Mouse (Mus musculus) limb, embryonic 11.5 days (tissue): ENCODE measurements around the gene Ppp1r14b. TPM values are rescaled to one million over a fixed set of nuclear protein-coding genes. Genes with fewer than 3 reads are reported as not detected.
"Not testable (repeated sequence)": the region's sequence is repeated elsewhere in the genome, so short reads cannot be mapped to it uniquely, and the experiment has no call there.

ENCODE experiments used
- ATAC-seq: fragments of 200-750 bp; cut with Nextera tagmentation; 2 replicates; pipeline ENCODE4 v1.8.0; 2017; ENCODE audit warnings: low read depth; ENCODE audit not compliant: insufficient number of reproducible peaks, low FRiP score, low TSS enrichment
- DNase-seq: peaks from one replicate; pipeline ENCODE4 v3.0.0-alpha.2; 2015; ENCODE audit warnings: low spot score
- H3K27ac ChIP-seq: fragments of 300-500 bp; sonication (generic); replicated peaks from 2 replicates; pipeline ENCODE4 v1.5.1; 2014; ENCODE audit warnings: low read depth, mild to moderate bottlenecking, low read length
- H3K27me3 ChIP-seq: fragments of 300-500 bp; sonication (generic); 2 replicates; pipeline ENCODE4 v1.6.1; 2014; ENCODE audit warnings: mild to moderate bottlenecking, low read length, mixed read lengths; ENCODE audit not compliant: control insufficient read depth, insufficient read depth
- H3K36me3 ChIP-seq: fragments of 300-500 bp; sonication (generic); 2 replicates; pipeline ENCODE4 v1.6.1; 2014; ENCODE audit warnings: mild to moderate bottlenecking, low read length, moderate library complexity, mixed read lengths; ENCODE audit not compliant: control insufficient read depth, insufficient read depth
- H3K4me1 ChIP-seq: fragments of 300-500 bp; sonication (generic); 2 replicates; pipeline ENCODE4 v1.6.1; 2014; ENCODE audit warnings: low read length, mixed read lengths; ENCODE audit not compliant: control insufficient read depth, insufficient read depth
- H3K4me2 ChIP-seq: fragments of 300-500 bp; sonication (generic); 2 replicates; pipeline ENCODE4 v1.6.1; 2014; ENCODE audit warnings: low read depth, mild to moderate bottlenecking, moderate library complexity; ENCODE audit not compliant: severe bottlenecking
- H3K4me3 ChIP-seq: fragments of 300-500 bp; sonication (generic); 2 replicates; pipeline ENCODE4 v1.5.1; 2014; ENCODE audit warnings: low read depth, low read length
- H3K9ac ChIP-seq: fragments of 300-500 bp; sonication (generic); 2 replicates; pipeline ENCODE4 v1.6.1; 2014; ENCODE audit warnings: mild to moderate bottlenecking, low read length
- H3K9me3 ChIP-seq: fragments of 300-500 bp; sonication (generic); 2 replicates; pipeline ENCODE4 v1.6.1; 2016; ENCODE audit warnings: low read length; ENCODE audit not compliant: control insufficient read depth
- WGBS: fragments of 180-500 bp; shearing (Covaris S2); extraction: QIAGEN DNeasy Blood & Tissue Kit; methylation state at CpG from one replicate; pipeline ENCODE4 v1.1.7; 2014; 5-methylcytosine and 5-hydroxymethylcytosine counted together
- polyA plus RNA-seq: library from polyadenylated mRNA; unstranded; fragments of >200 nt; fragmentation: Nextera tagmentation; extraction: Ambion mirVana; gene quantifications from 2 replicates; pipeline ENCODE4 v1.2.1, GENCODE M21; 2014

Ppp1r14b gene
- polyA plus RNA-seq, 1 experiment from 2014 or later, result 282 TPM

DNA sequence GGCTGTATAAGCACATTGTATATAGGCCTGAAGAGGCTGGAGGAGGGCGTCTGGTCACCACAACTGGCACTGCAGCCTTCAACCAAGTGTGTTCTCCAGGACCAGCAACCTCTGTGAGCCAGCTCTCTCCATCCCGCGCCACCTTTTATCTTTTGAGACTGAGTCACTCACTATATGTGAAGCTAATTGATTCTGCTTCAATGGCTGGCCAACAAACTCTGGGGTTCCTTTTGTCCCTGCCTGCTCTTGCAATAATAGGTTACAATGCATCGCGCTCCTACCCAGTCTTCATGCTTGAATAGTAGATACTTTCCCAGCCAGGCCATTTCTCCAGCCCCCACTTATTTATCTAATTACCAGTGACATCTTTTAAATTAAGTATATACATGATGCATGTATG is 8.9 kb downstream of the Ppp1r14b start:
- Histone ChIP-seq H3K4me1 (peaks cover 19% of the 10 kb centered on the region), H3K9me3 (no peaks in the 10 kb centered on the region), H3K27ac (no peak overlapping the region), H3K9ac (no peak overlapping the region), H3K36me3 (peaks cover 12% of the 10 kb centered on the region), H3K27me3 (no peaks in the 10 kb centered on the region), H3K4me2 (no peak overlapping the region), H3K4me3 (no peak overlapping the region)
- WGBS, result 91% methylated on average over 5 of the region's 5 CpGs
- DNase-seq (no peak), ATAC-seq (no peak)

DNA sequence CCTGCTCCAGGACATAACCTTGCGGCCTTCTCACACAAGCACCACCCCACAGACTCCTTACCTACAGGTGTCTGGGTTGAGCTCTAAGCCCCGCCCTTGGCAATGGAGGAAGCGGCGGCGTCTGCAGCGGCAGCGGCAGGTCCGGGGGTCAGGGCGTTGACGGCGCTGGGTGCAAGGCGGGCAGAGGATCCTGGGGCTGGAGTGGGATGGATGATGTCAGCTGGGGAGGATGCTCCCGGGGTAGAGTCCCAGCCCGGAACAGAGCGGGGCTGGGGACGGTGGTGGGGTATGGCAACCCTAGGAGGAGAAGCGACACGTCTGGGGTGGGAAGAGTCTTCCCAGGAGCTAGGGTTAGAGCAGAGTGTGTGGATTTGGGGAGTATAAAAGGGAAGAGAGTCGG is 10.5 kb downstream of the Ppp1r14b start:
- Histone ChIP-seq H3K9ac (no peak overlapping the region), H3K27me3 (no peaks in the 10 kb centered on the region), H3K4me1 (peaks cover 15% of the 10 kb centered on the region), H3K4me2 (no peak overlapping the region), H3K27ac (no peak overlapping the region), H3K4me3 (peak overlapping the region; percentile 5; the same call in 1 of the 2 replicates), H3K36me3 (peaks cover 12% of the 10 kb centered on the region), H3K9me3 (no peaks in the 10 kb centered on the region)
- no peak for DNase-seq
- 78% methylated on average over 19 of the region's 19 CpGs for WGBS
- no peak for ATAC-seq

DNA sequence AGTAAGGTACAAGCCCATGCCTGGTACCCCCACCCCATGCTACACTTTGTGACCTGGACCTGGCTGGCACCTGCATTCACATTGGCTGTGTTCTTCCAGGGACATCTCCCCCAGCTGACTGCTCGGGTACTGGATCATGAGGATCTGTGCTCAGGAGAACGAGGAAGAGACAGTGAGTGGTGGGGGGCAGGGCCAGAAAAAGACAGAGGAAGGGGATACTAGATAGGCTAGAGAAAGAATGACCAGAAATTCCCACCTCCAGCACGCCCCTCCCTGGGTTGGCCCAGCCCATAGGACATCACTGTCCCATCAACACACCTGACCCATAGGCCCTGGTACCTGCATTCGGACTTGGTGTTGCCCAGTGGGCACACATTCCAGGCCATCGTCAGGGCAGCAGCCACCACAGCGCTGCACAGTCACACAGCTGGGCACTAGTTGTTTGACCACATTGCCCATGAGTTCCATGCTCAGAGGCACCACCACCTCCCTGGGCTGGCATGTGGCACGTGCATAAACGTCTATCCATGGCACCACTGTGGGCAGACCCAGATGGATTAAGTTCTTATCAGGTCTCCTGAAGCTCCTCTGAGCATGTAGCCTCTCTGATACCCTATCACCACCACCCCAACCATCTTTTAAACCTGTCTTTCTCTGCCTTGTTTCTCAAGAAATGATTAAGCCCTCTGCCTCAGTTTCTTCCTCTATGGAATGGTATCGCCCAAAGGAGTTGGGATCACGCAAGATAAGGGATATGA is 11.4 kb downstream of the Ppp1r14b start:
- 80% methylated on average over 10 of the region's 10 CpGs for WGBS
- H3K4me1 ChIP-seq, result peaks cover 15% of the 10 kb centered on the region
- peak overlapping the region; percentile 88 for H3K4me2 ChIP-seq
- ATAC-seq (no peak), DNase-seq (no peak)
- H3K4me3 ChIP-seq, result peak overlapping the region; percentile 74; the same call in 1 of the 2 replicates
- H3K27ac ChIP-seq, result no peak overlapping the region
- H3K9me3 ChIP-seq, result no peaks in the 10 kb centered on the region
- H3K27me3 ChIP-seq, result no peaks in the 10 kb centered on the region
- peaks cover 11% of the 10 kb centered on the region for H3K36me3 ChIP-seq
- peak overlapping the region; percentile 91; the same call in 1 of the 2 replicates for H3K9ac ChIP-seq

DNA sequence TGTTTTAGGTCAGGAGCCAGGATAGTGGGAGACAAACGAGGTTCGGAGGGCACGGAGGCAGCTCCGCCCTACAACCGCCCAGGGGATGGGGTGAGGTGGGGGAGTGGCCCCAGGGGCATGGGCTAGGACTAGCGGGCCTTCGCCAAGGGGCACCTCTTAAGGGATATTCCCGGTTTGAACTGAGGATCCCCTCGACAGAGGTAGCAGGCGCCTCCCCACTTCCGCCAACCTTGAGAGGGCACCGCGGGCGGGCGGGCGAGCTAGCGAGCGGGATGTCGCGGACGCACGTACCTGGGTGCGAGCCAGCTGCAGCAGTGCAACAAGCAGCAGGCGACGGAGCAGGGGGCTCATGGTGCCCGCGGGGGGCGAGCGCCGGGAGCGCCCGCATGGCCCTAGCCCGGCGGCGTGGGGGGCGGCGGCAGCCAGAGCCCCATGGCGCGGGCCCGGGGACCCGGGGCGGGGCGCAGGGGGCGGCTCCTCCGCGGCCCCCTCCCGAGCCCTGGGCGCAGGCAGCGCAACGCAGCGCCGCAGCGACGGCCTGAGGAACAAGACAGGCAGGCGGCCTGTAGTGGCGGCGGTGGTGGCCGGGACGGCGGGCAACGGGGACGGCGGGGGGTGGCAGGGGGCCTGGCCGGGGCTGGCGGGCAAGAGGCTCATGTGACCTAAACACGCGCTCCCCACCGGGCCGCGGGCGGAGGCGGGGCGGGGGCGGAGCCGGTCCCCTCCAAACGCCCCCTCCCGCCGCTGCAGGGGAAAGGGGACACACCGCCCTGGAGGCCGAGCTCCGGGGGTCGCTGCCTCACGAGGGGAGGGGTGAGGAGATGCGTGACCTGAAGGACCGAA is 12.5 kb downstream of the Ppp1r14b start, which contains the start of gene Vegfb:
Vegfb (minus strand) TSS at position 591 of the 843 bp plus-strand sequence.
- Histone ChIP-seq H3K27ac (peak within 1 kb of the TSS; percentile 79), H3K4me2 (peak within 1 kb of the TSS; percentile 88), H3K27me3 (no peaks in the 10 kb centered on the region), H3K4me3 (peak within 1 kb of the TSS; percentile 74), H3K9me3 (no peaks in the 10 kb centered on the region), H3K9ac (peak within 1 kb of the TSS; percentile 91), H3K36me3 (peaks cover 8% of the 10 kb centered on the region), H3K4me1 (peaks cover 19% of the 10 kb centered on the region)
- peak; percentile 74 for DNase-seq
- WGBS, result under 1% methylated on average over 71 of the region's 85 CpGs
- ATAC-seq, result peak; percentile 27; the same call in 1 of the 2 replicates

DNA sequence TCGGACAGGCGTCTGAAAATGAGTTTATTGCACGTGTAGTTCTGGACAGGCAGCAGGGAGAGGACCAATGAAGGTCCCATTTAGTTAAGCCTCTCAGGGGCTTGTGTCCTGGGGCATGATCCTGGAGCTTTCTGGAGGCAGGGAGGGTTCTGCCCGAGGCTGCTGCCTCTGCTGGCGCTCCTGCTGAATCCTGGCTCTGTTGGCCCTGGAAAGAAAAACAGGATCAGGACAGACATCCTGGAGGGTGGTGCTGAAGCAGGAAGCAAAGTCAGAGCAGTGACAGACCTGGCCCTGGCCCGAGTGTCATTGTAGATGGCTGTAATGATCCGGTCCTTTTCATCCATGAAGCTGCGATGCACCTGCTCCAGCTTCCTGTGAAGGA is 13.1 kb downstream of the Ppp1r14b start:
- no peaks in the 10 kb centered on the region for H3K27me3 ChIP-seq
- peak overlapping the region; percentile 91 for H3K9ac ChIP-seq
- ATAC-seq (no peak), DNase-seq (no peak)
- H3K27ac ChIP-seq, result no peak overlapping the region; the same call in 1 of the 2 replicates
- H3K4me2 ChIP-seq, result peak overlapping the region; percentile 88
- peak overlapping the region; percentile 74 for H3K4me3 ChIP-seq
- H3K4me1 ChIP-seq, result peaks cover 19% of the 10 kb centered on the region
- H3K36me3 ChIP-seq, result peaks cover 5% of the 10 kb centered on the region
- WGBS, result 6% methylated on average over 8 of the region's 8 CpGs
- no peaks in the 10 kb centered on the region for H3K9me3 ChIP-seq

DNA sequence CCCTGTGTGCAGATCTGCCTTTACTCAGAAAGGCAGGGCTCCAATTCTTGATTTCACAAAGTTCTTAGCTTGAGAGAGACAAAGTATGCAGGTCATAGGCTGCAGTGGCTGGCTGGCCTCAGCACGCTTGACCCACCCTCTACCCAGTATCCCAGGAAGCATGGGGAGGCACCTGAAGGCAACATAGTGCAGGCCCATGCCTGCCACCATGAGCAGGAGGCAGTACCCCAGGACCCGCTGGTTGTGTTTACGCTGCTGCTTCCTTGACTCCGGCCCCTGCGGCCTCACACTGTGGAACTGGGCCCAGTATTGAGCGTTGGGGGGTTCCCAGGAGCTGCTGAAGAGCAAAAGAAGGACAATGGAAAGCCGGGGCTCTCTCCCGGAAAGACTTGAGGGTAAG is 14.5 kb downstream of the Ppp1r14b start:
- Histone ChIP-seq H3K4me3 (no peak overlapping the region), H3K27ac (no peak overlapping the region), H3K9ac (no peak overlapping the region), H3K4me2 (no peak overlapping the region), H3K9me3 (no peaks in the 10 kb centered on the region), H3K27me3 (no peaks in the 10 kb centered on the region), H3K36me3 (peaks cover 3% of the 10 kb centered on the region; the same call in 1 of the 2 replicates), H3K4me1 (peaks cover 19% of the 10 kb centered on the region)
- DNase-seq (no peak), ATAC-seq (no peak)
- 83% methylated on average over 8 of the region's 8 CpGs for WGBS

DNA sequence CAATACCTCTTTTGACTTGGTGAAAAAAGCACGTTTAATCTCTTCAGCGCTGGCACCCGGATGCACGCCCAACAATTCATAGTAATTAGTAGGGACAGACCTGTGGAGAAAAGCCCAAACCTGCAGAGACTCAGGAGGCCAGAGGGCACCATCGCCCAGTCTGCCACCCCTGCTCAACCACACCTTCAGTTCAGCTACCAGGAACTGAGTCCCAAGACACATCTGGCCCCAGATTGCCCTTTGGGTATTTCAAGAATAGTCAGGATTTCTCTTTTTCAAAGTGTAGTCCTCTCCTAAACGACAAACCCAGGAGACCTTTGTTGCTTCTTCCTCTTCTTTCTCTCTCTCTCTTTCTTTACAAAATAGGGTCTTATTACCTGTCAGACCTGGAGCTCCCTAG is 15.9 kb downstream of the Ppp1r14b start:
- Histone ChIP-seq H3K9me3 (no peaks in the 10 kb centered on the region), H3K36me3 (no peaks in the 10 kb centered on the region), H3K27ac (no peak overlapping the region), H3K4me3 (no peak overlapping the region), H3K4me2 (no peak overlapping the region), H3K27me3 (no peaks in the 10 kb centered on the region), H3K9ac (no peak overlapping the region), H3K4me1 (peaks cover 26% of the 10 kb centered on the region)
- ATAC-seq (no peak), DNase-seq (no peak)
- 90% methylated on average over 6 of the region's 6 CpGs for WGBS

DNA sequence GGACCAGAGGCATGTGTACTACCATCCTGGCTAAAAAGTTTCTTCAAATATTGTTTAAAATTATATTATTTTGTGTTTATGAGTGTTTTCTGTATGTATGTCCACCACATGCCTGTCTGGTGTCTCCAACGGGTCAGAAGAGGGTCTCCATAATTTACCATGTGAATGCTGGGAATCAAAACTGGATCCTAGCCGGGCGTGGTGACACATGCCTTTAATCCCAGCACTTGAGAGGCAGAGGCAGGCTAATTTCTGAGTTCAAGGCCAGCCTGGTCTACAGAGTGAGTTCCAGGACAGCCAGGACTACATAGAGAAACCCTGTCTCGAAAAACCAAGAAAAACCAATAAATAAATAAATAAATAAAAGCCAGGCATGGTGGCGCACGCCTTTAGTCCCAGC is 16.4 kb downstream of the Ppp1r14b start:
- not testable (repeated sequence) for H3K4me2 ChIP-seq, ATAC-seq, H3K9ac ChIP-seq, H3K36me3 ChIP-seq, H3K27me3 ChIP-seq, H3K4me3 ChIP-seq, DNase-seq, H3K27ac ChIP-seq, H3K9me3 ChIP-seq
- H3K4me1 ChIP-seq, result peaks cover 24% of the 10 kb centered on the region
- 96% methylated on average over 6 of the region's 6 CpGs for WGBS
